Comparison of ENCODE assay signal across 13 mouse cellular contexts in genomic region chr6:141091781-141092140, GRCm38 (mm10).
DNase-seq lines count a peak whose midpoint lies in the region; ATAC-seq lines count a peak whose summit lies in the region.
"Had no signal": no experiment of that assay in that cellular context is flagged by ENCODE, and none has a peak within 500 bp of the region (broad histone marks: within the 10 kb centered on the region; RNA-seq: fewer than 3 reads in every experiment).

No protein-coding gene starts in this region.

- H3K36me3 ChIP-seq in forebrain, embryonic 14.5 days (ENCODE audit: control insufficient read depth, insufficient read depth, low read length): no peaks in the 10 kb centered on the region
- H3K36me3 ChIP-seq in forebrain, embryonic 11.5 days (ENCODE audit: control insufficient read depth, insufficient read depth, low read length): no peaks in the 10 kb centered on the region
- H3K36me3 ChIP-seq in kidney, embryonic 14.5 days (ENCODE audit: control insufficient read depth, insufficient read depth, low read length): no peaks in the 10 kb centered on the region
- H3K36me3 ChIP-seq in intestine, embryonic 16.5 days (ENCODE audit: control insufficient read depth, insufficient read depth, low read length): no peaks in the 10 kb centered on the region
- H3K36me3 ChIP-seq: G1E; liver, embryonic 12.5 days; midbrain, embryonic 12.5 days; neural tube, embryonic 13.5 days had no signal

- no peak overlapping the region for H3K9ac ChIP-seq in forebrain, embryonic 14.5 days (ENCODE audit: low read length)
- H3K9ac ChIP-seq in forebrain, embryonic 11.5 days (ENCODE audit: low read length): no peak overlapping the region
- no peak overlapping the region for H3K9ac ChIP-seq in kidney, embryonic 14.5 days (ENCODE audit: low read depth, low read length)
- no peak overlapping the region for H3K9ac ChIP-seq in intestine, embryonic 16.5 days (ENCODE audit: low read depth, low read length)
- H3K9ac ChIP-seq: liver, embryonic 12.5 days; midbrain, embryonic 12.5 days; neural tube, embryonic 13.5 days had no signal

- no peak overlapping the region for H3K4me3 ChIP-seq in forebrain, embryonic 14.5 days (ENCODE audit: low read depth, low read length)
- H3K4me3 ChIP-seq in forebrain, embryonic 11.5 days (ENCODE audit: low read depth, low read length): no peak overlapping the region
- H3K4me3 ChIP-seq in kidney, embryonic 14.5 days (ENCODE audit: low read length): no peak overlapping the region
- no peak overlapping the region for H3K4me3 ChIP-seq in intestine, embryonic 16.5 days (ENCODE audit: low read length)
- H3K4me3 ChIP-seq: liver, embryonic 12.5 days; midbrain, embryonic 12.5 days; neural tube, embryonic 13.5 days had no signal

- no peaks in the 10 kb centered on the region for H3K27me3 ChIP-seq in forebrain, embryonic 14.5 days (replicated peaks; ENCODE audit: control insufficient read depth, insufficient read depth, low read length)
- H3K27me3 ChIP-seq in forebrain, embryonic 11.5 days (ENCODE audit: control insufficient read depth, insufficient read depth, low read length): no peaks in the 10 kb centered on the region
- no peaks in the 10 kb centered on the region for H3K27me3 ChIP-seq in kidney, embryonic 14.5 days (ENCODE audit: control insufficient read depth, insufficient read depth, low read length)
- H3K27me3 ChIP-seq in intestine, embryonic 16.5 days (replicated peaks; ENCODE audit: control insufficient read depth, insufficient read depth, low read length): no peaks in the 10 kb centered on the region
- H3K27me3 ChIP-seq: liver, embryonic 12.5 days; midbrain, embryonic 12.5 days; neural tube, embryonic 13.5 days had no signal

- no peaks in the 10 kb centered on the region for H3K9me3 ChIP-seq in forebrain, embryonic 14.5 days (replicated peaks; ENCODE audit: control insufficient read depth, low read length)
- H3K9me3 ChIP-seq in forebrain, embryonic 11.5 days (ENCODE audit: control insufficient read depth, low read length): no peaks in the 10 kb centered on the region
- no peaks in the 10 kb centered on the region for H3K9me3 ChIP-seq in kidney, embryonic 14.5 days (ENCODE audit: control insufficient read depth, low read length)
- no peaks in the 10 kb centered on the region for H3K9me3 ChIP-seq in intestine, embryonic 16.5 days (ENCODE audit: control insufficient read depth, low read length)
- H3K9me3 ChIP-seq: liver, embryonic 12.5 days; midbrain, embryonic 12.5 days; neural tube, embryonic 13.5 days had no signal

- WGBS in forebrain, embryonic 14.5 days: 84% methylated on average over 6 of the region's 6 CpGs
- WGBS in forebrain, embryonic 11.5 days: 91% methylated on average over 6 of the region's 6 CpGs
- 69% methylated on average over 6 of the region's 6 CpGs for WGBS in kidney, embryonic 14.5 days
- 60% methylated on average over 6 of the region's 6 CpGs for WGBS in intestine, embryonic 16.5 days

- no peak overlapping the region for H3K4me2 ChIP-seq in forebrain, embryonic 14.5 days (ENCODE audit: low read length)
- H3K4me2 ChIP-seq in forebrain, embryonic 11.5 days (ENCODE audit: low read depth, low read length, severe bottlenecking): no peak overlapping the region
- no peak overlapping the region for H3K4me2 ChIP-seq in kidney, embryonic 14.5 days (replicated peaks; ENCODE audit: low read depth, low read length)
- H3K4me2 ChIP-seq in intestine, embryonic 16.5 days (ENCODE audit: low read depth, low read length): no peak overlapping the region
- H3K4me2 ChIP-seq: liver, embryonic 12.5 days; midbrain, embryonic 12.5 days; neural tube, embryonic 13.5 days had no signal

- no peak for DNase-seq in forebrain, embryonic 14.5 days (ENCODE audit: low spot score)
- no peak for DNase-seq in forebrain, embryonic 11.5 days (ENCODE audit: low spot score)
- no peak for DNase-seq in kidney, adult 11 months
- DNase-seq in brain, adult 2 months (ENCODE audit: low read depth, low spot score): peak; percentile 4
- no peak for DNase-seq in layer of hippocampus, adult 9-11 months
- DNase-seq in frontal cortex, postnatal 14 days (ENCODE audit: low spot score in 2 of 2): no peak
- DNase-seq: right cerebral cortex, adult 18-20 months had no signal

- H3K4me1 ChIP-seq in forebrain, embryonic 14.5 days (ENCODE audit: control insufficient read depth, insufficient read depth, low read length): no peaks in the 10 kb centered on the region
- no peaks in the 10 kb centered on the region for H3K4me1 ChIP-seq in forebrain, embryonic 11.5 days (replicated peaks; ENCODE audit: control insufficient read depth, insufficient read depth, low read length)
- H3K4me1 ChIP-seq in kidney, embryonic 14.5 days (ENCODE audit: control insufficient read depth, insufficient read depth, low read length): no peaks in the 10 kb centered on the region
- no peaks in the 10 kb centered on the region; the same call in 1 of the 2 replicates for H3K4me1 ChIP-seq in intestine, embryonic 16.5 days (ENCODE audit: control insufficient read depth, insufficient read depth, low read length)
- H3K4me1 ChIP-seq: liver, embryonic 12.5 days; midbrain, embryonic 12.5 days; neural tube, embryonic 13.5 days had no signal

- ATAC-seq in forebrain, embryonic 14.5 days: peak; percentile 34; the same call in 1 of the 2 replicates
- no peak for ATAC-seq in forebrain, embryonic 11.5 days (replicated peaks; ENCODE audit: low FRiP score)
- ATAC-seq in kidney, embryonic 14.5 days (ENCODE audit: low FRiP score, low TSS enrichment): peak; percentile 46; the same call in 1 of the 2 replicates
- ATAC-seq in intestine, embryonic 16.5 days: peak; percentile 11; the same call in 1 of the 2 replicates
- ATAC-seq: liver, embryonic 12.5 days had no signal

- H3K27ac ChIP-seq in forebrain, embryonic 14.5 days (ENCODE audit: low read depth, low read length): no peak overlapping the region
- no peak overlapping the region for H3K27ac ChIP-seq in forebrain, embryonic 11.5 days (ENCODE audit: low read depth, low read length)
- H3K27ac ChIP-seq in kidney, embryonic 14.5 days (ENCODE audit: low read depth, low read length): no peak overlapping the region
- H3K27ac ChIP-seq in intestine, embryonic 16.5 days (ENCODE audit: low read length): no peak overlapping the region
- H3K27ac ChIP-seq: liver, embryonic 12.5 days; midbrain, embryonic 12.5 days had no signal
